Mouse (Mus musculus) spleen, adult 10 weeks (tissue): ENCODE measurements around the gene Hcn1. TPM values are rescaled to one million over a fixed set of nuclear protein-coding genes. Genes with fewer than 3 reads are reported as not detected.

Experiments used
- polyA plus RNA-seq: library from polyadenylated mRNA; stranded (reverse); fragments of 350-450 nt; fragmentation: Illumina TruSeq; extraction: RNeasy Lipid Tissue Mini Kit (QIAGEN cat#74804); gene quantifications from one replicate; pipeline ENCODE4 v1.2.3, GENCODE M21; 2015; ENCODE audit warnings: low replicate concordance; ENCODE audit not compliant: insufficient read depth

Gene Hcn1
- not detected for polyA plus RNA-seq

DNA sequence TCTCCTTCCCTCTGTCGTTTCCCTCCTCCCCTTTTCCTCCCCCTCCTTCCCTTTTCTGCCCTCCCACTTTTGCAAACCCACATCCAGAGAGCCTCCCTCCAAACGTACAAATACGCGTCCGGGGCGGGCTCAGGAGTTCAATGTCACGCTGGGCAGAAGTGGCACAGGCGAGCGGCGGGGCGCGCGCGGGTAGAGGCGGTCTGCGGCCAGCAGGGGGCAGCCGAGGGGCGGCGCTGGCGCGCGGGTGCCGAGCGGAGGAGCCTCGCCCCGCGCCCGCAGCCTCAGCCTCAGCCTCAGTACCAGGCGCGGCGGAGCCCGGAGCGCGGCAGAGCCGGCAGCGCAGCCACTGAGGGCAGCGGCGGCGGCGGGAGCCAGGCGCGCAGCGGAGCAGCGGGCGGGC, at the start of gene Hcn1:
Gene Hcn1, plus strand, starts transcription at position 140 of the 400 bp plus-strand sequence.

